Mouse (Mus musculus) stomach, postnatal 0 days (tissue): ENCODE results near the gene Csnk1e.

Experiments
- CTCF ChIP-seq: IDR thresholded peaks from 2 replicates; pipeline ENCODE4 v1.5.1; 2016; ENCODE audit warnings: antibody characterized with exemption, low read depth, mild to moderate bottlenecking, moderate library complexity
- EP300 ChIP-seq: optimal IDR thresholded peaks from 2 replicates; pipeline ENCODE3; 2016; ENCODE audit warnings: antibody characterized with exemption

DNA sequence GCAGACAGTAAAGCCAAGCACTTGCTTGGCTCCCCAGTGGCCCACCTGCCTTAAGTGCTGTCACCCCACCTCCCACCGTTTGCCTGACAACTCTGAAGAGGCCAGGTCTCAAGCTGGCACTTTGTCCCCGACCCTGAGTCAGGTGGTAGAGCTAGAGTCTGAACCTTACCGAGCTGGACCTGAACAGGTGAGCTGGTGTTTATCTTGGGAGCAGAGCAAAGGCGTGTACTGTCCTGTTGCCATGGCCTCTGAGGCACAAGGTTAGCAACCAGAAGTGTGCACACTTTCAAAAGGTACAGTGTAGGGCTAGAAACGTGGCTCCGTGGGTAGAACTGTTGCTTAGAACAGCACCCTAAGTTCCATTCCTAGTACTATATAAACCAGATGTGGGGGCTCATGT, 67.2 kb downstream of the Csnk1e start:
- TF ChIP-seq CTCF = no peak
- no peak for TF ChIP-seq EP300
